Comparison of ENCODE assay signal across 7 mouse cellular contexts in the genomic region with DNA sequence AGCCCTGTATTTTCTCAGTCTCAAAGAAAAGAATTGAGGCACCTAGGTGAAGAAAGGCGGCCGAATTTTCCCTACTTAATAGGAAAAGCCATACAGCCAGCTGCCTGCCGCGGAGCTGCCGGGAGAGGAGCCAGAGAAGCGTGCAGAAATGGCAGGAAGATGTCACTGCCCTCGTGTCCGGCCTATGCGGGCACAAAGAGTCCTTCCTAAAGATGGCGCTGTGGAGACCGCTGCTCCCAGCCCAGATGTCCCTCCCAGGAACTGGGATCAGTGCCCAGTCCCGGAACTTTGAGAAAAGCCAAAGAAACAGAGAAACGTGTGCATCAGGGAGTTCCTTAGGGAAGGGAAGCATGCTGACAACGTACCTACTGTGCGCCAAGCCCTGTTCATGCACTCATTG.
DNase-seq lines count a peak whose midpoint lies in the region; ATAC-seq lines count a peak whose summit lies in the region.

No protein-coding gene starts in this region.

- H3K27ac ChIP-seq in intestine, embryonic 16.5 days (ENCODE audit: low read length), result peak overlapping the region; percentile 14; the same call in 1 of the 2 replicates

- H3K4me3 ChIP-seq in intestine, embryonic 16.5 days (ENCODE audit: low read length), result no peak overlapping the region

- peak; percentile 17; the same call in 1 of the 2 replicates for ATAC-seq in intestine, embryonic 16.5 days
- peak; percentile 48 for ATAC-seq in megakaryocyte-erythroid progenitor cell, adult 5-6 weeks (replicated peaks; ENCODE audit: low FRiP score, low TSS enrichment, poor library complexity, severe bottlenecking)

- WGBS in intestine, embryonic 16.5 days, result 37% methylated on average over 15 of the region's 15 CpGs

- peaks cover 29% of the 10 kb centered on the region for H3K4me1 ChIP-seq in intestine, embryonic 16.5 days (ENCODE audit: control insufficient read depth, insufficient read depth, low read length)

- H3K27me3 ChIP-seq in intestine, embryonic 16.5 days (replicated peaks; ENCODE audit: control insufficient read depth, insufficient read depth, low read length), result no peaks in the 10 kb centered on the region

- no peak overlapping the region for H3K4me2 ChIP-seq in intestine, embryonic 16.5 days (ENCODE audit: low read depth, low read length)

- intact Hi-C loops in gastrocnemius, postnatal 36 days (cut with DNase I), result no loop called here
- intact Hi-C loops in left cerebral cortex, postnatal 25 days (cut with DNase I), result loop anchor here (2.0 kb wide), 1 partner anchor 65 kb away; a partner anchor contains a TSS

- DNase-seq in adrenal gland, postnatal 25 days, result peak; percentile 75
- DNase-seq in embryo, embryonic 10.5 days (ENCODE audit: low spot score), result peak; percentile 75
- peak; percentile 67 to 81 for DNase-seq in gastrocnemius, postnatal 36 days
- peak; percentile 77 to 86 for DNase-seq in left cerebral cortex, postnatal 25 days (ENCODE audit: low spot score in 2 of 2)
- DNase-seq in right cerebral cortex, postnatal 4 days, result peak; percentile 76

- H3K36me3 ChIP-seq in intestine, embryonic 16.5 days (ENCODE audit: control insufficient read depth, insufficient read depth, low read length), result peaks cover 11% of the 10 kb centered on the region; the same call in 1 of the 2 replicates

- no peak overlapping the region for H3K9ac ChIP-seq in intestine, embryonic 16.5 days (ENCODE audit: low read depth, low read length)

- no peaks in the 10 kb centered on the region for H3K9me3 ChIP-seq in intestine, embryonic 16.5 days (ENCODE audit: control insufficient read depth, low read length)
